Mouse (Mus musculus) erythroblast, embryonic 14.5 days (primary cell): ENCODE measurements around the gene Crls1. TPM values are rescaled to one million over a fixed set of nuclear protein-coding genes. Genes with fewer than 3 reads are reported as not detected.

Experiments used
- H3K27me3 ChIP-seq: 2 replicates; pipeline ENCODE4 v1.6.1; 2012; ENCODE audit warnings: inconsistent platforms; ENCODE audit not compliant: control insufficient read depth
- H3K36me3 ChIP-seq: 2 replicates; pipeline ENCODE4 v1.6.1; 2012; ENCODE audit warnings: mild to moderate bottlenecking, inconsistent platforms; ENCODE audit not compliant: control insufficient read depth
- H3K4me1 ChIP-seq: 2 replicates; pipeline ENCODE4 v1.6.1; 2012; ENCODE audit warnings: inconsistent platforms; ENCODE audit not compliant: control insufficient read depth
- H3K4me3 ChIP-seq: replicated peaks from 2 replicates; pipeline ENCODE3; 2012; ENCODE audit warnings: moderate library complexity, mild to moderate bottlenecking, inconsistent platforms
- H3K9me3 ChIP-seq: 2 replicates; pipeline ENCODE4 v1.6.1; 2012; ENCODE audit warnings: low read length, inconsistent platforms, mixed read lengths; ENCODE audit not compliant: control insufficient read depth
- GATA1 ChIP-seq: IDR thresholded peaks from 2 replicates; pipeline ENCODE4 v1.6.1; 2012; ENCODE audit warnings: low read length, inconsistent platforms, mixed read lengths
- TAL1 ChIP-seq: IDR thresholded peaks from 3 replicates; pipeline ENCODE4 v1.6.1; 2012; ENCODE audit warnings: low read length, inconsistent platforms, mixed read lengths
- polyA plus RNA-seq: library from polyadenylated mRNA; stranded (reverse); fragments of >175 nt; gene quantifications from 2 replicates; pipeline ENCODE4 v1.2.3, GENCODE M21; 2012

Crls1 gene
- polyA plus RNA-seq = 1.4 and 1.9 TPM in 2 replicates

- Histone ChIP-seq H3K4me3 (peak within 1 kb of the TSS; percentile 93), H3K4me1 (peaks cover 44% of the 10 kb centered on the region), H3K36me3 (peaks cover 34% of the 10 kb centered on the region), H3K27me3 (no peaks in the 10 kb centered on the region), H3K9me3 (no peaks in the 10 kb centered on the region)
- TF ChIP-seq TAL1 (no peak), GATA1 (no peak)
Observed at GRCm38 (mm10) chr2:132846407-132847358, at the start of gene Crls1. Gene Crls1 (plus strand): TSS chr2:132846666.

- TF ChIP-seq GATA1 (no peak), TAL1 (no peak)
- H3K27me3 ChIP-seq = no peaks in the 10 kb centered on the region
- H3K9me3 ChIP-seq = no peaks in the 10 kb centered on the region
- H3K36me3 ChIP-seq = peaks cover 47% of the 10 kb centered on the region
- no peaks in the 10 kb centered on the region for H3K4me1 ChIP-seq
- H3K4me3 ChIP-seq = no peak overlapping the region
Observed at GRCm38 (mm10) chr2:132802976-132803375, 43.5 kb upstream of the Crls1 start.

- no peaks in the 10 kb centered on the region for H3K9me3 ChIP-seq
- peaks cover 41% of the 10 kb centered on the region for H3K36me3 ChIP-seq
- no peak for TF ChIP-seq GATA1
- no peak for TF ChIP-seq TAL1
- H3K4me3 ChIP-seq = peak within 1 kb of the TSS; percentile 68
- H3K27me3 ChIP-seq = no peaks in the 10 kb centered on the region
- peaks cover 33% of the 10 kb centered on the region for H3K4me1 ChIP-seq
Observed at GRCm38 (mm10) chr2:132815608-132816314, 30.7 kb upstream of the Crls1 start, which contains the start of the genes Trmt6 and Mcm8. Gene Trmt6 (minus strand): TSS chr2:132816055. Gene Mcm8 (plus strand): TSS chr2:132816141.

GRCm38 (mm10) chr2:132841071-132841470 is 5.4 kb upstream of the Crls1 start:
- no peak overlapping the region for H3K4me3 ChIP-seq
- H3K36me3 ChIP-seq = peaks cover 70% of the 10 kb centered on the region
- no peaks in the 10 kb centered on the region for H3K27me3 ChIP-seq
- no peaks in the 10 kb centered on the region for H3K9me3 ChIP-seq
- peaks cover under 1% of the 10 kb centered on the region for H3K4me1 ChIP-seq
- TF ChIP-seq TAL1 (no peak), GATA1 (no peak)

- peak overlapping the region; percentile 93 for H3K4me3 ChIP-seq
- H3K36me3 ChIP-seq = peaks cover 36% of the 10 kb centered on the region
- no peaks in the 10 kb centered on the region for H3K9me3 ChIP-seq
- peaks cover 50% of the 10 kb centered on the region for H3K4me1 ChIP-seq
- TF ChIP-seq GATA1 (no peak), TAL1 (no peak)
- H3K27me3 ChIP-seq = no peaks in the 10 kb centered on the region
Observed at GRCm38 (mm10) chr2:132847581-132847980, 1.1 kb downstream of the Crls1 start.

- TF ChIP-seq GATA1 (no peak), TAL1 (no peak)
- no peaks in the 10 kb centered on the region for H3K27me3 ChIP-seq
- H3K9me3 ChIP-seq = no peaks in the 10 kb centered on the region
- H3K36me3 ChIP-seq = peaks cover 35% of the 10 kb centered on the region
- H3K4me3 ChIP-seq = peak overlapping the region; percentile 93
- H3K4me1 ChIP-seq = peaks cover 50% of the 10 kb centered on the region
Observed at GRCm38 (mm10) chr2:132848361-132848760, 1.9 kb downstream of the Crls1 start.

GRCm38 (mm10) chr2:132849141-132849540 is 2.7 kb downstream of the Crls1 start:
- TF ChIP-seq TAL1 (no peak), GATA1 (no peak)
- Histone ChIP-seq H3K4me1 (peaks cover 50% of the 10 kb centered on the region), H3K27me3 (no peaks in the 10 kb centered on the region), H3K4me3 (no peak overlapping the region), H3K9me3 (no peaks in the 10 kb centered on the region), H3K36me3 (peaks cover 31% of the 10 kb centered on the region)

- TF ChIP-seq TAL1 = no peak
- TF ChIP-seq GATA1 = no peak
- H3K27me3 ChIP-seq = no peaks in the 10 kb centered on the region
- H3K4me1 ChIP-seq = peaks cover 32% of the 10 kb centered on the region
Observed at GRCm38 (mm10) chr2:132853051-132853450, 6.6 kb downstream of the Crls1 start.

GRCm38 (mm10) chr2:132856333-132856732 is 9.9 kb downstream of the Crls1 start:
- H3K4me1 ChIP-seq = peaks cover 10% of the 10 kb centered on the region
- H3K9me3 ChIP-seq = no peaks in the 10 kb centered on the region
- peaks cover 17% of the 10 kb centered on the region for H3K36me3 ChIP-seq
- TF ChIP-seq GATA1 (no peak), TAL1 (no peak)
- H3K27me3 ChIP-seq = no peaks in the 10 kb centered on the region
- H3K4me3 ChIP-seq = no peak overlapping the region

More at GRCm38 (mm10) chr2:132853051-132853450, 6.6 kb downstream of the Crls1 start:
- Histone ChIP-seq H3K4me3 (no peak overlapping the region), H3K9me3 (no peaks in the 10 kb centered on the region), H3K36me3 (peaks cover 28% of the 10 kb centered on the region)
